Mouse (Mus musculus) limb, embryonic 11.5 days (tissue): ENCODE data around the gene Notch1. TPM values are rescaled to one million over a fixed set of nuclear protein-coding genes. Genes with fewer than 3 reads are reported as not detected.

Source experiments
- ATAC-seq: fragments of 200-750 bp; cut with Nextera tagmentation; 2 replicates; pipeline ENCODE4 v1.8.0; 2017; ENCODE audit warnings: low read depth; ENCODE audit not compliant: insufficient number of reproducible peaks, low FRiP score, low TSS enrichment
- DNase-seq: peaks from one replicate; pipeline ENCODE4 v3.0.0-alpha.2; 2015; ENCODE audit warnings: low spot score
- H3K27ac ChIP-seq: fragments of 300-500 bp; sonication (generic); replicated peaks from 2 replicates; pipeline ENCODE4 v1.5.1; 2014; ENCODE audit warnings: low read depth, mild to moderate bottlenecking, low read length
- H3K27me3 ChIP-seq: fragments of 300-500 bp; sonication (generic); 2 replicates; pipeline ENCODE4 v1.6.1; 2014; ENCODE audit warnings: mild to moderate bottlenecking, low read length, mixed read lengths; ENCODE audit not compliant: control insufficient read depth, insufficient read depth
- H3K36me3 ChIP-seq: fragments of 300-500 bp; sonication (generic); 2 replicates; pipeline ENCODE4 v1.6.1; 2014; ENCODE audit warnings: mild to moderate bottlenecking, low read length, moderate library complexity, mixed read lengths; ENCODE audit not compliant: control insufficient read depth, insufficient read depth
- H3K4me1 ChIP-seq: fragments of 300-500 bp; sonication (generic); 2 replicates; pipeline ENCODE4 v1.6.1; 2014; ENCODE audit warnings: low read length, mixed read lengths; ENCODE audit not compliant: control insufficient read depth, insufficient read depth
- H3K4me2 ChIP-seq: fragments of 300-500 bp; sonication (generic); 2 replicates; pipeline ENCODE4 v1.6.1; 2014; ENCODE audit warnings: low read depth, mild to moderate bottlenecking, moderate library complexity; ENCODE audit not compliant: severe bottlenecking
- H3K4me3 ChIP-seq: fragments of 300-500 bp; sonication (generic); 2 replicates; pipeline ENCODE4 v1.5.1; 2014; ENCODE audit warnings: low read depth, low read length
- H3K9ac ChIP-seq: fragments of 300-500 bp; sonication (generic); 2 replicates; pipeline ENCODE4 v1.6.1; 2014; ENCODE audit warnings: mild to moderate bottlenecking, low read length
- H3K9me3 ChIP-seq: fragments of 300-500 bp; sonication (generic); 2 replicates; pipeline ENCODE4 v1.6.1; 2016; ENCODE audit warnings: low read length; ENCODE audit not compliant: control insufficient read depth
- WGBS: fragments of 180-500 bp; shearing (Covaris S2); extraction: QIAGEN DNeasy Blood & Tissue Kit; methylation state at CpG from one replicate; pipeline ENCODE4 v1.1.7; 2014; 5-methylcytosine and 5-hydroxymethylcytosine counted together
- polyA plus RNA-seq: library from polyadenylated mRNA; unstranded; fragments of >200 nt; fragmentation: Nextera tagmentation; extraction: Ambion mirVana; gene quantifications from 2 replicates; pipeline ENCODE4 v1.2.1, GENCODE M21; 2014

The Notch1 gene
- polyA plus RNA-seq, 1 experiment from 2014 or later = 14.5 TPM

GRCm38 (mm10) chr2:26551446-26551845 lies 35.0 kb upstream of the Notch1 start:
- DNase-seq = no peak
- no peak for ATAC-seq
- H3K4me2 ChIP-seq = no peak overlapping the region
- WGBS = 68% methylated on average over 8 of the region's 8 CpGs
- no peak overlapping the region for H3K4me3 ChIP-seq
- H3K27ac ChIP-seq = no peak overlapping the region
- H3K36me3 ChIP-seq = no peaks in the 10 kb centered on the region
- no peak overlapping the region; the same call in 1 of the 2 replicates for H3K9ac ChIP-seq
- no peaks in the 10 kb centered on the region for H3K27me3 ChIP-seq
- peaks cover 4% of the 10 kb centered on the region for H3K4me1 ChIP-seq
- H3K9me3 ChIP-seq = no peaks in the 10 kb centered on the region

- DNase-seq (no peak), ATAC-seq (no peak)
- no peak overlapping the region for H3K27ac ChIP-seq
- no peaks in the 10 kb centered on the region for H3K27me3 ChIP-seq
- 80% methylated on average over 3 of the region's 3 CpGs for WGBS
- H3K9ac ChIP-seq = no peak overlapping the region
- H3K4me3 ChIP-seq = no peak overlapping the region
- H3K4me1 ChIP-seq = peaks cover 4% of the 10 kb centered on the region
- no peak overlapping the region; the same call in 1 of the 2 replicates for H3K4me2 ChIP-seq
- H3K9me3 ChIP-seq = no peaks in the 10 kb centered on the region
- no peaks in the 10 kb centered on the region for H3K36me3 ChIP-seq
Observed at GRCm38 (mm10) chr2:26550777-26551176, 34.3 kb upstream of the Notch1 start.

- DNase-seq (no peak), ATAC-seq (no peak)
- no peak overlapping the region for H3K27ac ChIP-seq
- no peak overlapping the region for H3K4me2 ChIP-seq
- H3K36me3 ChIP-seq = no peaks in the 10 kb centered on the region
- no peak overlapping the region for H3K9ac ChIP-seq
- 62% methylated on average over 3 of the region's 3 CpGs for WGBS
- no peaks in the 10 kb centered on the region for H3K27me3 ChIP-seq
- H3K4me3 ChIP-seq = no peak overlapping the region
- H3K4me1 ChIP-seq = peaks cover 4% of the 10 kb centered on the region
- H3K9me3 ChIP-seq = no peaks in the 10 kb centered on the region
Observed at GRCm38 (mm10) chr2:26550205-26550604, 33.7 kb upstream of the Notch1 start.

GRCm38 (mm10) chr2:26549801-26550200 lies 33.3 kb upstream of the Notch1 start:
- Histone ChIP-seq H3K9ac (no peak overlapping the region), H3K4me1 (peaks cover 4% of the 10 kb centered on the region), H3K36me3 (no peaks in the 10 kb centered on the region), H3K27ac (no peak overlapping the region), H3K4me2 (no peak overlapping the region), H3K9me3 (no peaks in the 10 kb centered on the region), H3K4me3 (no peak overlapping the region), H3K27me3 (no peaks in the 10 kb centered on the region)
- ATAC-seq (no peak), DNase-seq (no peak)
- 86% methylated on average over 10 of the region's 10 CpGs for WGBS

GRCm38 (mm10) chr2:26547481-26547880 lies 31.0 kb upstream of the Notch1 start:
- DNase-seq (peak; percentile 55), ATAC-seq (peak; percentile 58; the same call in 1 of the 2 replicates)
- peaks cover 4% of the 10 kb centered on the region for H3K4me1 ChIP-seq
- 25% methylated on average over 2 of the region's 2 CpGs for WGBS
- no peak overlapping the region for H3K4me3 ChIP-seq
- H3K27me3 ChIP-seq = no peaks in the 10 kb centered on the region
- H3K27ac ChIP-seq = peak overlapping the region; percentile 21; the same call in 1 of the 2 replicates
- H3K9ac ChIP-seq = no peak overlapping the region
- no peak overlapping the region for H3K4me2 ChIP-seq
- H3K9me3 ChIP-seq = no peaks in the 10 kb centered on the region
- no peaks in the 10 kb centered on the region for H3K36me3 ChIP-seq

- no peak overlapping the region for H3K4me3 ChIP-seq
- no peak overlapping the region for H3K9ac ChIP-seq
- peaks cover 11% of the 10 kb centered on the region for H3K4me1 ChIP-seq
- H3K4me2 ChIP-seq = no peak overlapping the region
- ATAC-seq = no peak
- no peak overlapping the region for H3K27ac ChIP-seq
- DNase-seq = no peak
- no peaks in the 10 kb centered on the region for H3K9me3 ChIP-seq
- H3K36me3 ChIP-seq = no peaks in the 10 kb centered on the region
- 80% methylated on average over 3 of the region's 3 CpGs for WGBS
- H3K27me3 ChIP-seq = no peaks in the 10 kb centered on the region
Observed at GRCm38 (mm10) chr2:26544265-26544664, 27.8 kb upstream of the Notch1 start.

- no peak overlapping the region for H3K4me3 ChIP-seq
- H3K27ac ChIP-seq = no peak overlapping the region
- H3K36me3 ChIP-seq = no peaks in the 10 kb centered on the region
- ATAC-seq = no peak
- no peaks in the 10 kb centered on the region for H3K27me3 ChIP-seq
- no peak overlapping the region for H3K4me2 ChIP-seq
- DNase-seq = no peak
- no peaks in the 10 kb centered on the region for H3K9me3 ChIP-seq
- H3K4me1 ChIP-seq = peaks cover 11% of the 10 kb centered on the region
- no peak overlapping the region for H3K9ac ChIP-seq
- 88% methylated on average over 8 of the region's 8 CpGs for WGBS
Observed at GRCm38 (mm10) chr2:26543768-26544167, 27.3 kb upstream of the Notch1 start.

- H3K4me1 ChIP-seq = peaks cover 11% of the 10 kb centered on the region
- DNase-seq (no peak), ATAC-seq (no peak)
- H3K27me3 ChIP-seq = no peaks in the 10 kb centered on the region
- no peaks in the 10 kb centered on the region for H3K36me3 ChIP-seq
- H3K4me3 ChIP-seq = no peak overlapping the region
- 86% methylated on average over 4 of the region's 4 CpGs for WGBS
- no peak overlapping the region for H3K4me2 ChIP-seq
- no peak overlapping the region for H3K27ac ChIP-seq
- no peak overlapping the region for H3K9ac ChIP-seq
- no peaks in the 10 kb centered on the region for H3K9me3 ChIP-seq
Observed at GRCm38 (mm10) chr2:26543155-26543554, 26.7 kb upstream of the Notch1 start.

GRCm38 (mm10) chr2:26541258-26541910 lies 24.9 kb upstream of the Notch1 start:
- H3K4me1 ChIP-seq = peaks cover 7% of the 10 kb centered on the region; the same call in 1 of the 2 replicates
- ATAC-seq = no peak
- 30% methylated on average over 9 of the region's 9 CpGs for WGBS

More at GRCm38 (mm10) chr2:26541258-26541910, 24.9 kb upstream of the Notch1 start:
- H3K27me3 ChIP-seq = no peaks in the 10 kb centered on the region
- no peak overlapping the region for H3K4me2 ChIP-seq
- no peaks in the 10 kb centered on the region for H3K9me3 ChIP-seq
- H3K27ac ChIP-seq = no peak overlapping the region
- 0 out of 2 replicates have a peak overlapping the region, but pooled peaks have one; percentile 5 for H3K9ac ChIP-seq
- peak; percentile 40 for DNase-seq
- no peak overlapping the region for H3K4me3 ChIP-seq
- H3K36me3 ChIP-seq = no peaks in the 10 kb centered on the region
